Mouse (Mus musculus): Measurements from ENCODE around the gene Syngr4.

- TF ChIP-seq CTCF (IDR thresholded peaks at IDR 0.05; ENCODE audit: low read depth): peak; percentile 57
- TF ChIP-seq EP300 (optimal IDR thresholded peaks at IDR 0.05): no peak
Observed at GRCm38 (mm10) chr7:45873061-45873947, 23.2 kb downstream of the Syngr4 start.
